Mouse (Mus musculus): ENCODE results near the gene Galc.

GRCm38 (mm10) chr12:98223286-98223685 is 36.0 kb downstream of the Galc start:
- no peak for TF ChIP-seq GATA1 (IDR thresholded peaks at IDR 0.05; ENCODE audit: borderline replicate concordance, low read length)
- TF ChIP-seq FLI1 (IDR thresholded peaks at IDR 0.05; ENCODE audit: low read length) = no peak

Data from megakaryocyte, embryonic 14.5 days (primary cell).